Mouse (Mus musculus): ENCODE results near the gene Rapgef2.

DNA sequence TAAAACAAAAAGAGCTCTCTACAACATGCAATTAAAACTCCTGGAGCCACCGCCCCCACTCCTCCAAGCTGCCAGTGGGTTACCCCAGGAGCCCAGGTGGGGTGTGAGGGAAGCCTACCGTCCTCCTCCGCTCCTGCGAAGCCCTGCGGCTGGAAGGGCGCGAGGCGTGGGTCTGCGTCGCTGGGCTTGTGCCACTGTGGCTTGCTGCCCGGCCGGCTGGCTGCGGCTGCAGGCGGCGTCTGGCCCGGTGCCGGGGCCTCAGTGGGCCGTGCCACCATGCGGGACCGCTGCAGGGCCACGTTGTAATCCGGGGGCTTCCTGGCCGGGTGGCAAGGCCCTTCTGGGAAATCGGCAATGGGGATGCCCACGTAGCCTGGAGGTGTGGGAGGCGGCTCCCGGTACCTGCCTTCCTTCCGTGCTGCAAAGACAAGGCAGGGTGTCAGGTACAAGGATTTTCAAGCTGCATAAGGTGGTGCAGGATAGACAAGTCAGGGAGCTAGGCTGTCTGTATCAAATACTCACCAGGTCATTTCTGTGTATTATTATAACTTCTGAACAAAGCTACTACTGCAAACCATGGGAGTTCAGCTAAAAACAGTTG, 219.8 kb downstream of the Rapgef2 start:
- TF ChIP-seq CTCF (IDR thresholded peaks at IDR 0.05; ENCODE audit: low read depth) (no peak), EP300 (IDR thresholded peaks at IDR 0.05; ENCODE audit: low read depth) (no peak)

Measured in liver, embryonic 14.5 days (tissue).